Mouse (Mus musculus) stomach, postnatal 0 days (tissue): ENCODE measurements around the gene Trim13. TPM values are rescaled to one million over a fixed set of nuclear protein-coding genes. Genes with fewer than 3 reads are reported as not detected.

Source experiments
- ATAC-seq: fragments of 200-750 bp; cut with Nextera tagmentation; 2 replicates; pipeline ENCODE4 v1.8.0; 2017; ENCODE audit not compliant: low FRiP score, low TSS enrichment
- DNase-seq: peaks from one replicate; pipeline ENCODE4 v3.0.0-alpha.2; 2016; ENCODE audit warnings: low spot score
- H3K27ac ChIP-seq: fragments of 300-500 bp; sonication (generic); replicated peaks from 2 replicates; pipeline ENCODE4 v1.5.1; 2014; ENCODE audit warnings: mild to moderate bottlenecking, control low read depth
- H3K27me3 ChIP-seq: fragments of 300-500 bp; sonication (generic); 2 replicates; pipeline ENCODE4 v1.6.1; 2014; ENCODE audit warnings: low read length; ENCODE audit not compliant: control insufficient read depth, insufficient read depth
- H3K36me3 ChIP-seq: fragments of 300-500 bp; sonication (generic); 2 replicates; pipeline ENCODE4 v1.6.1; 2014; ENCODE audit warnings: low read length, mixed read lengths; ENCODE audit not compliant: control insufficient read depth, insufficient read depth
- H3K4me1 ChIP-seq: fragments of 300-500 bp; sonication (generic); replicated peaks from 2 replicates; pipeline ENCODE4 v1.6.1; 2014; ENCODE audit warnings: antibody characterized with exemption; ENCODE audit not compliant: control insufficient read depth, insufficient read depth
- H3K4me2 ChIP-seq: fragments of 300-500 bp; sonication (generic); replicated peaks from 2 replicates; pipeline ENCODE4 v1.6.1; 2014; ENCODE audit warnings: low read depth, mild to moderate bottlenecking, control low read depth, moderate library complexity
- H3K4me3 ChIP-seq: fragments of 300-500 bp; sonication (generic); 2 replicates; pipeline ENCODE4 v1.5.1; 2014; ENCODE audit warnings: low read depth, low read length, control low read depth
- H3K9ac ChIP-seq: fragments of 300-500 bp; sonication (generic); 2 replicates; pipeline ENCODE4 v1.6.1; 2014; ENCODE audit warnings: mild to moderate bottlenecking, low read length, control low read depth, mixed read lengths
- H3K9me3 ChIP-seq: fragments of 300-500 bp; sonication (generic); 2 replicates; pipeline ENCODE4 v1.6.1; 2016; ENCODE audit warnings: low read length; ENCODE audit not compliant: control insufficient read depth
- CTCF ChIP-seq: IDR thresholded peaks from 2 replicates; pipeline ENCODE4 v1.5.1; 2016; ENCODE audit warnings: antibody characterized with exemption, low read depth, mild to moderate bottlenecking, moderate library complexity
- EP300 ChIP-seq: optimal IDR thresholded peaks from 2 replicates; pipeline ENCODE3; 2016; ENCODE audit warnings: antibody characterized with exemption
- WGBS: fragments of 180-500 bp; shearing (Covaris S2); extraction: QIAGEN DNeasy Blood & Tissue Kit; methylation state at CpG from one replicate; pipeline ENCODE4 v1.1.7; 2014; 5-methylcytosine and 5-hydroxymethylcytosine counted together
- polyA plus RNA-seq: library from polyadenylated mRNA; unstranded; fragments of >200 nt; fragmentation: Nextera tagmentation; extraction: Ambion mirVana; gene quantifications from 2 replicates; pipeline ENCODE4 v1.2.1, GENCODE M21; 2015

Trim13 gene
- polyA plus RNA-seq, 1 experiment from 2014 or later: 25.6 TPM

DNA sequence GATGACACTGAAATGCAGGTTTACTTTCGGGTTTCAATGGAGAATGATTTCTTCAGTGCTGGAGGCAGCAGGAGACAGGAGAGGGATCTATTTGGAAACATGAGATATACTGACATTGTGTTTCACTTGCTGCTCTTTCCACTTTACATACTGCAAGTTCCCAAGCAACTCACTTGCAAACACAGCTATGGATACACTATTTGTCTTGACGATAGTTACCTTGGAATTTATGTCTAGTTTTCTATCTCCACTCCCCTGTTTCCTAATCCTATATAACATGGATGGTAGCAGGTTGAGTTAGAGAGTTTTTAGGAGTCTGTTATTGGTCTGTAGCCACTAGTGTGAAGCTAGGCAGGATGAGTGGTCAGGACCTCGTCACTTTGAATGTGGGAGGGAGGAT, 9.1 kb downstream of the Trim13 start, which contains the start of gene Kcnrg:
Gene Kcnrg, plus strand, starts transcription at position 301 of the 400 bp plus-strand sequence.
- no peak for ATAC-seq
- 85% methylated on average over 3 of the region's 3 CpGs for WGBS

DNA sequence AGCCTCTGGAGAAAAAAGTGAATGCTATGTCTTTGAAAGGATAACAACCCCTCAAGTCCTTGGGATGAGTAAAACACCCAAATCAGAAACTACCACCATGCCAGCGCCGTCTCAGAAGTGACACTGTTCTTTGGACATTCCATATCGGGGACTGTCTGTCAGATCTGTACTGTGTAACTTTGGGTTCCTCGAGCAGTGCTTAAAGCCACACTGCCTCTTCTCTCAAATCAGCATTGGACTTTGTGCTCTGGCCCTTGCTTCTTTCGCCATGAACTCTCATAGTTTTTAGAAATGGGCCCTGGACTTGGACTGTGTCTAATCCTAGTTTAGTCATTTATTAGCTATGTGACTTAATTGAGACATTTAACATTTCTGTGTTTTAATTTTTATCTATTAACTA, 13.7 kb downstream of the Trim13 start:
- Histone ChIP-seq H3K27ac (no peak overlapping the region), H3K36me3 (no peaks in the 10 kb centered on the region; the same call in 1 of the 2 replicates), H3K9ac (no peak overlapping the region), H3K9me3 (no peaks in the 10 kb centered on the region), H3K4me3 (no peak overlapping the region), H3K4me1 (no peaks in the 10 kb centered on the region), H3K27me3 (no peaks in the 10 kb centered on the region), H3K4me2 (no peak overlapping the region)
- DNase-seq: no peak
- TF ChIP-seq CTCF (no peak), EP300 (no peak)
- no peak for ATAC-seq
- WGBS: 95% methylated on average over 5 of the region's 5 CpGs

More for the DNA sequence above, 9.1 kb downstream of the Trim13 start, which contains the start of gene Kcnrg:
- no peaks in the 10 kb centered on the region for H3K27me3 ChIP-seq
- no peak for TF ChIP-seq EP300
- no peak for TF ChIP-seq CTCF
- H3K27ac ChIP-seq: no peak within 1 kb of the TSS
- H3K4me2 ChIP-seq: no peak within 1 kb of the TSS
- no peaks in the 10 kb centered on the region for H3K4me1 ChIP-seq
- DNase-seq: no peak
- H3K9ac ChIP-seq: no peak within 1 kb of the TSS
- no peak within 1 kb of the TSS for H3K4me3 ChIP-seq
- no peaks in the 10 kb centered on the region for H3K9me3 ChIP-seq
- no peaks in the 10 kb centered on the region; the same call in 1 of the 2 replicates for H3K36me3 ChIP-seq

DNA sequence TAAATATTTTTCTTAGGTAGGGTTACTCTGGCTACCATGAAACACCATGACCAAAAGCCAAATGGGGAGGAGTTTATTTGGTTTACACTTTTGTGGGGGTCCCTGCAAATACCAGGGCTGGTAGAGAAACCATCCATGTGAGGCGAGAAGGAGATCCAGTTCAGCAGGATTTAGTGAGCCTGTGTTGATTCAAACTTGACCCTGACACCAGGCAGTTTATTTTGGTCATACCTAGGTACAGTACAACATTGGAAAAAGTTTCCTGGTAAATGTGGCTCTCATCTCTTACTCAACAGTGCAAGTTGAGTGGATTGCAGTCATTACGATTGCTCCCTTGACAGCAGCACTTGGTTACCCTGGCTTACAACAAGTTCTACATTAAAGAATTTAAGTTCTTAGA, 15.3 kb downstream of the Trim13 start:
- no peaks in the 10 kb centered on the region for H3K36me3 ChIP-seq
- DNase-seq (no peak), ATAC-seq (no peak)
- H3K27ac ChIP-seq: no peak overlapping the region
- no peak overlapping the region for H3K9ac ChIP-seq
- no peaks in the 10 kb centered on the region for H3K4me1 ChIP-seq
- no peak overlapping the region for H3K4me2 ChIP-seq
- no peaks in the 10 kb centered on the region for H3K27me3 ChIP-seq
- WGBS: 76% methylated on average over 2 of the region's 2 CpGs
- no peak overlapping the region for H3K4me3 ChIP-seq
- no peaks in the 10 kb centered on the region for H3K9me3 ChIP-seq
- TF ChIP-seq CTCF (no peak), EP300 (no peak)

DNA sequence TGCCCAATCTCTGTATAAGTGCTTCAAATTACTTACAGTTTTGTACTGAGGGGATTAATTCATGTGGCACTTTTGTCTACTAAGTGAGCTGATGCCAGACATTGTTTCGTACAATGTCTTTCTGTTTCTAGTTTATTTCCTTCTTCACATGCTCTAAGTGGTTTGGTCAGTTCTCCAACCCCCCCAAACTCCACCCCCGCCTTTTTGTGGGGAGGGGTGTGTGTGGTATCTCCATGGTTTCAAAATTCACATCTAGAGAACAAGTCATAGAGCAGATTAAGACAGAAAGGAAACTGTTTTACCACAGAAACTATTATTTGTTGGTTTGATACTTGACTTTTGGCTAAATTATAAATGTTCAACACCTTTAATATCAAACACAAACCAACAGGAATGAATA, 22.3 kb downstream of the Trim13 start:
- no peak overlapping the region for H3K9ac ChIP-seq
- no peaks in the 10 kb centered on the region for H3K9me3 ChIP-seq
- H3K36me3 ChIP-seq: no peaks in the 10 kb centered on the region
- 82% methylated on average over 2 of the region's 2 CpGs for WGBS
- DNase-seq (no peak), ATAC-seq (no peak)
- H3K4me3 ChIP-seq: no peak overlapping the region
- H3K4me1 ChIP-seq: no peaks in the 10 kb centered on the region
- H3K4me2 ChIP-seq: no peak overlapping the region
- no peak for TF ChIP-seq CTCF
- TF ChIP-seq EP300: no peak
- H3K27ac ChIP-seq: no peak overlapping the region
- no peaks in the 10 kb centered on the region for H3K27me3 ChIP-seq

DNA sequence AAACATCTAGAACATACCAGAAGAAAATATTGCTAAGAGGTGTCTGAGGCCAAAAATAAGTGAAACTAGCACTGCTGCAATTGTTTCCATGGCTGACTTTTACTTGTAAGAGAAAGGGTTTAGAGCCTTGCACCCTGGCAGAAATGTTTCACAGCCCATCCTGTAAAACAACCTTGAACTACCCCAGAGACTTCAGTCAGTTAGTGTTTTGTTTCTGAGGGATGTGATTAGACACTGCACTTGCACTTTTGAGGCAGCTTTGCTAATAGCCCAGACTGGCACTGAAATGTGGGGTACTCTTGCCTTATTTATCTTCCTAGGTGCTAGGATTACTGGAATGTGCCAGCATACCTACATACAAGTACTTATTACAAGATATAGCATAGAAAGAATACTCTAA, 37.9 kb downstream of the Trim13 start:
- H3K4me2 ChIP-seq: no peak overlapping the region
- DNase-seq: no peak
- H3K9ac ChIP-seq: no peak overlapping the region
- H3K4me1 ChIP-seq: no peaks in the 10 kb centered on the region
- H3K36me3 ChIP-seq: peaks cover 2% of the 10 kb centered on the region; the same call in 1 of the 2 replicates
- H3K4me3 ChIP-seq: no peak overlapping the region
- no peaks in the 10 kb centered on the region for H3K9me3 ChIP-seq
- no peak for ATAC-seq
- TF ChIP-seq EP300: no peak
- no peak for TF ChIP-seq CTCF
- no peaks in the 10 kb centered on the region for H3K27me3 ChIP-seq
- no peak overlapping the region for H3K27ac ChIP-seq

DNA sequence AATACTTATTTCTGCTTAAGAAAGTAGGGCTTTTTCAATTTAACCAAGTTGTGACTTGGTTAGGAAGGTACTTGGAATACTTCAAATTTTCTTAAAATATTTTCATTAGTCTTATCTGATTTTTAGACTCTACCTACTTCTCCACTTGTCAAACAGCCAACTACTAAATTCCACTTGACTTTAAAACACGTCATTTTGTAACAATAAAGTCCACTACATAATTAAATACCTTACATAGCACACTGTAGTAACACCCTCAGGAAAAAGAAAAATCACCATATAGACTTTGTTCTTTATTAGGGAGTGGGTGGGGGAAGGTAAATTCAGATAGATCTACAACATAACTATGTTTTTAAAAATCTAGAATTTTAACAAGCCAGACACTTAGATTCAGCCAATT, 44.6 kb downstream of the Trim13 start:
- 28% methylated on average over 1 of the region's 1 CpGs for WGBS
- ATAC-seq: no peak

More for the DNA sequence above, 44.6 kb downstream of the Trim13 start:
- H3K9ac ChIP-seq: no peak overlapping the region
- H3K4me3 ChIP-seq: no peak overlapping the region
- TF ChIP-seq CTCF (no peak), EP300 (no peak)
- H3K9me3 ChIP-seq: no peaks in the 10 kb centered on the region
- no peaks in the 10 kb centered on the region for H3K36me3 ChIP-seq
- H3K27ac ChIP-seq: no peak overlapping the region
- H3K4me2 ChIP-seq: no peak overlapping the region
- H3K4me1 ChIP-seq: no peaks in the 10 kb centered on the region
- no peak for DNase-seq
- no peaks in the 10 kb centered on the region for H3K27me3 ChIP-seq
